Mouse (Mus musculus): Measurements from ENCODE around the gene Scd4. TPM values are rescaled to one million over a fixed set of nuclear protein-coding genes. Genes with fewer than 3 reads are reported as not detected.

The Scd4 gene
- polyA plus RNA-seq (2012; ENCODE audit: low replicate concordance), result not detected in 2 replicates

DNA sequence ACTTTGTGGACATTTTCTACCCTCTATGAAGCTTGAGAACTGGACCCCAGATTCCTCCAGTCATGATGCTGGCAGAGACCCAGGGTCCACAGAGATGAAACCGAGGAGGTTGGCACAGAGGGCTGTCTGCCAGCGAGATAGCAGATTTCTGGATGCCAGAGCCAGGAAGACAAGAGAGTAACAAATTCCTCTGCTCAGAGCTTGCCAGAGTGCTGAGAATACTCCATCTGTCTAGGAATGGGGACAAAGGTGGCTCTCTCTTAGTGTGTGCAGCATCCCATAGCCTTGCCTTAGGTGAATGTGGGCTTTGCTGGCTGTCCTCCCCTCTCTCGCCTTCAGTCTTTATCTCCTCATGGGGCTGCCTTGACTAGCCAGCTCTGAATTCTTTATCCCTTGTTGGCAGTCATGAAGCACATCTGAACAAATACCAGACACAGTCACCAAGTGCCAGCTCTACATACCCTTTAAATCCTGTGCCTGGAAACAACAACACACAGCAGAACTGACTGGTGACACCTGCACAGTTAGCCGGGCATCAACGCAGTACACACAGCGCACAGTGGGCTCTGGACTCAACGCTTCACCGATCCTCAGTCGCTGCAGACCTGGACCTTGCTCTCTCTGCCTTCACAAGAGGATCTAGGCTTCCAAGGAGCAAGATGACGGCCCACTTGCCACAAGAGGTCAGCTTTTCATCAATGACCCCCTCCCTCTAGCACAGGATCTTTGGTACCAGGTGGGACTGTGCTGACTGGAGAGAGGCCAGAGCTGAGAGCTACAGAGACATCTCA lies at the start of gene Scd4:
Gene Scd4, plus strand, starts transcription at position 260 of the 791 bp plus-strand sequence.

DNA sequence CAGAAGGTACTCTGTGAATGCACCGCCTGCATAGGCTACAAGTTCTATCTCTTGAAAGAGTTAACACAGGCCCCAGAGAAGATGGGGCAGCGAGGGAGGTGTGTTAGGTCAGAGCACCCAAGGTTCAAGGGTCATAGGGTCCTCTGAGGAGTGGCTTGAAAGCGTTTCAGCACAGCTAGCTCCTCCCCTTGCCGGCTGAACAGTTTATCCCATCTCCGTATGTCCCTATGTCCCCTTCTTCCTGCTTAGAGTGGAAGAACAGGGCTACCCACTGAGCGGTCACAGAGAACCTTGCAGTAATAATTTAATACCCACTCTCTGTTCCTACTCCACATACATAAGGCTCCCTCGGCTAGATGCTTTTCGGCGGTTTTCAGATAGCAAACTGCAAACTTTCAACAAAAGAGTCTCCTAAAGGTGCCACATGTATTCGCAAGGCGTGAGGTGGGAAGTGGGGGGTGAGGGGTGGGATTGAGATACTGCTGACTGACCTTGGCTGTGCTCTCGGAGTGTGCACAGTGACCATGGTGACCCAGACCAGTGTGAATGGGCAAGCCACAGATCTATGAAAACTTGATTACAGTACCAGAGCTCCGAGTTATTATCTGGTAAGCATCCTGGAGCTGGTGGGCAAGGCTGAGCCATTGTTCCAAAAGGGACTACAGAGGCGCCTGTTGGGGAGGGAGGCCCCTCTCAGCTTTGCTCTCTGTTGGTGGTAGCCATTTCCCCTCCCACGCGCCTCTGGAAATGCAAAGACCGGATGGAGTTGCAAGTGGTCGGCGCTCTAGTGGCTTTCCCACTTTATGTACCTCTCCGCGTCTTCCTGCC lies 39.7 kb upstream of the Scd4 start, which contains the start of gene Scd2:
Gene Scd2, plus strand, starts transcription at position 734 of the 828 bp plus-strand sequence.

Other genes with a start within 250 kb of the Scd4 start
- gene Chuk, start 225.6 kb upstream of the Scd4 start, polyA plus RNA-seq (2012; ENCODE audit: low replicate concordance), result 15.3 and 38.1 TPM in 2 replicates
- 3.5 and 7.9 TPM in 2 replicates for gene Cwf19l1, start 197.2 kb upstream of the Scd4 start, polyA plus RNA-seq (2012; ENCODE audit: low replicate concordance)
- 80.9 and 191 TPM in 2 replicates for gene Bloc1s2, start 186.6 kb upstream of the Scd4 start, polyA plus RNA-seq (2012; ENCODE audit: low replicate concordance)
- not detected in 2 replicates for gene Pkd2l1, start 140.7 kb upstream of the Scd4 start, polyA plus RNA-seq (2012; ENCODE audit: low replicate concordance)
- gene Scd3, start 129.8 kb upstream of the Scd4 start, polyA plus RNA-seq (2012; ENCODE audit: low replicate concordance), result not detected in 2 replicates
- 3.6 and 9.1 TPM in 2 replicates for gene Scd2, start 39.4 kb upstream of the Scd4 start, polyA plus RNA-seq (2012; ENCODE audit: low replicate concordance)
- 262 and 423 TPM in 2 replicates for gene Scd1, start 74.8 kb downstream of the Scd4 start, polyA plus RNA-seq (2012; ENCODE audit: low replicate concordance)
- not detected in 2 replicates for gene Wnt8b, start 160.4 kb downstream of the Scd4 start, polyA plus RNA-seq (2012; ENCODE audit: low replicate concordance)
- 1.9 and 2.6 TPM in 2 replicates for gene Sec31b, start 212.8 kb downstream of the Scd4 start, polyA plus RNA-seq (2012; ENCODE audit: low replicate concordance)
- gene Gm20538, start 219.7 kb downstream of the Scd4 start, polyA plus RNA-seq (2012; ENCODE audit: low replicate concordance), result not detected in 2 replicates
- gene Ndufb8, start 222.3 kb downstream of the Scd4 start, polyA plus RNA-seq (2012; ENCODE audit: low replicate concordance), result 95.7 and 97.2 TPM in 2 replicates
- gene Hif1an, start 229.8 kb downstream of the Scd4 start, polyA plus RNA-seq (2012; ENCODE audit: low replicate concordance), result 16.7 and 28.9 TPM in 2 replicates

All from hematopoietic multipotent progenitor cell, adult 10-12 weeks (in vitro differentiated cells).